In the genomic region with DNA sequence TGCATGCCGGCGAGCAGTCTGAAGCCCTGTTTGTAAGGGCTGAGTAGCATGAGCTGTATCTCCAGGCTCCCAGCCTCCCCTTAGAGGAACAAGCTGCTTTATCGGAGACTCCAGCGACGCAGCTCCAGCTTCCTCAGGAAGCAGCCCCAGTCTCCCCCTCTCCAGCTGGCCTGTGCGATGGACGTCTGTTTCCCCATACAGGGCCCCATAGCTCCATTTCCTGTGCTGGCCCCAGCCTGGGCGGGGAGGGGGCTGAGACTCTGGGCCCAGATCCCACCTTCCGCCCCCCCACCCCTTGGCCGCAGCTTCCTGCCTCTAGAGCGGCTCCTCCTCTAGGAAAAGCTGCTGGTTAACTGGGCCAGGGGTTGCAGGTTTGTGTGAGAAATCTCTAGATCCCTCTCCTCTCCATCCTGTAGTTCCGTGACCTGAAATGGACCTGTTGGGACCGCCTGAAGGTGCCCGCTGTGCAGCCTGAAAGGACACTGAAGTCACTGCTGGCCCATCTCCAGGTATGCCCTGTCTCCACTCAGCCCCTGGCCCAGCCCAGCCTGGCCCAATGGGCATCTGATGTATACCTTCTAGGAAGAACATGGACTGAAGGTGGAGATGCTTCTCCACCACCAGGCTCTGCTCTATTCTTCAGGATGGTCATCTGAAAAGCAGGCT, we compare ENCODE assay signal across 8 mouse cellular contexts. TPM values are rescaled to one million over a fixed set of nuclear protein-coding genes. Genes with fewer than 3 reads are reported as not detected.
A peak's percentile ranks its signal among the peaks of the same experiment; 100 is the strongest.
DNase-seq lines count a peak whose midpoint lies in the region; ATAC-seq lines count a peak whose summit lies in the region.

Gene Gm20661 (plus strand): TSS at position 378 of the 666 bp plus-strand sequence.

- peak; percentile 73 for ATAC-seq in liver, embryonic 16.5 days (ENCODE audit: low read depth)
- ATAC-seq in neural tube, embryonic 11.5 days (ENCODE audit: insufficient read depth, low FRiP score, low TSS enrichment) = no peak

- peak within 1 kb of the TSS; percentile 81 for H3K4me3 ChIP-seq in embryonic facial prominence, embryonic 10.5 days
- peak within 1 kb of the TSS; percentile 91 for H3K4me3 ChIP-seq in liver, embryonic 16.5 days (ENCODE audit: low read depth, low read length)
- peak within 1 kb of the TSS; percentile 66 for H3K4me3 ChIP-seq in neural tube, embryonic 11.5 days (ENCODE audit: low read depth, low read length)

- peaks cover 7% of the 10 kb centered on the region; the same call in 1 of the 2 replicates for H3K36me3 ChIP-seq in embryonic facial prominence, embryonic 10.5 days (replicated peaks)
- peaks cover 57% of the 10 kb centered on the region for H3K36me3 ChIP-seq in liver, embryonic 16.5 days (ENCODE audit: control insufficient read depth, insufficient read depth)
- no peaks in the 10 kb centered on the region; the same call in 1 of the 2 replicates for H3K36me3 ChIP-seq in neural tube, embryonic 11.5 days (ENCODE audit: control insufficient read depth, insufficient read depth, low read length)

- peak within 1 kb of the TSS; percentile 97 for H3K4me2 ChIP-seq in liver, embryonic 16.5 days (ENCODE audit: low read depth, low read length)
- H3K4me2 ChIP-seq in neural tube, embryonic 11.5 days (ENCODE audit: low read depth) = peak within 1 kb of the TSS; percentile 79

- peak; percentile 26 to 49 for DNase-seq in right cerebral cortex, adult 2 months (ENCODE audit: low spot score in 2 of 2)
- no peak for DNase-seq in right cerebral cortex, adult 18-20 months
- DNase-seq in embryonic facial prominence, embryonic 10.5 days (ENCODE audit: low spot score) = peak; percentile 92
- DNase-seq in heart, adult 9 months (ENCODE audit: low spot score in 2 of 2) = peak; percentile 87 to 93
- peak; percentile 72 for DNase-seq in kidney, adult 9 months
- peak; percentile 78 for DNase-seq in neural tube, embryonic 11.5 days (ENCODE audit: low spot score)
- DNase-seq in thymus, postnatal 36 days = peak; percentile 61 to 79

- no peaks in the 10 kb centered on the region for H3K9me3 ChIP-seq in embryonic facial prominence, embryonic 10.5 days
- H3K9me3 ChIP-seq in liver, embryonic 16.5 days (replicated peaks; ENCODE audit: control insufficient read depth, low read length) = no peaks in the 10 kb centered on the region
- no peaks in the 10 kb centered on the region for H3K9me3 ChIP-seq in neural tube, embryonic 11.5 days (ENCODE audit: control insufficient read depth, low read length)

- WGBS in embryonic facial prominence, embryonic 10.5 days = 32% methylated on average over 14 of the region's 14 CpGs
- 16% methylated on average over 14 of the region's 14 CpGs for WGBS in liver, embryonic 16.5 days (ENCODE audit: insufficient replicate concordance)
- 39% methylated on average over 14 of the region's 14 CpGs for WGBS in neural tube, embryonic 11.5 days

- H3K27ac ChIP-seq in embryonic facial prominence, embryonic 10.5 days (replicated peaks) = peak within 1 kb of the TSS; percentile 95
- peak within 1 kb of the TSS; percentile 96 for H3K27ac ChIP-seq in liver, embryonic 16.5 days (ENCODE audit: low read length)
- peak within 1 kb of the TSS; percentile 91 for H3K27ac ChIP-seq in neural tube, embryonic 11.5 days (ENCODE audit: low read depth, low read length)

- peaks cover 12% of the 10 kb centered on the region; the same call in 1 of the 2 replicates for H3K27me3 ChIP-seq in embryonic facial prominence, embryonic 10.5 days (replicated peaks; ENCODE audit: low read depth, poor library complexity, severe bottlenecking)
- H3K27me3 ChIP-seq in liver, embryonic 16.5 days (ENCODE audit: control insufficient read depth, insufficient read depth, low read depth, low read length) = no peaks in the 10 kb centered on the region
- H3K27me3 ChIP-seq in neural tube, embryonic 11.5 days (ENCODE audit: control insufficient read depth, insufficient read depth, low read length) = peaks cover 6% of the 10 kb centered on the region

- H3K9ac ChIP-seq in liver, embryonic 16.5 days (ENCODE audit: low read depth, low read length) = peak within 1 kb of the TSS; percentile 90
- peak within 1 kb of the TSS; percentile 37 for H3K9ac ChIP-seq in neural tube, embryonic 11.5 days (ENCODE audit: low read length)

- peaks cover 92% of the 10 kb centered on the region for H3K4me1 ChIP-seq in embryonic facial prominence, embryonic 10.5 days
- H3K4me1 ChIP-seq in liver, embryonic 16.5 days (ENCODE audit: control insufficient read depth, low read depth, low read length) = peaks cover 70% of the 10 kb centered on the region
- peaks cover 13% of the 10 kb centered on the region for H3K4me1 ChIP-seq in neural tube, embryonic 11.5 days (ENCODE audit: control insufficient read depth, insufficient read depth, low read length)

RNA-seq across cellular contexts. Expression of gene Gm20661, which starts in this region (rescaled TPM):
- polyA plus RNA-seq in embryonic facial prominence, embryonic 10.5 days (2016; fragmentation: Nextera tagmentation; extraction: Ambion mirVana) = 2.9 and 4.4 TPM in 2 replicates
- polyA plus RNA-seq in liver, embryonic 16.5 days (2015; fragmentation: Nextera tagmentation; extraction: Ambion mirVana) = 0.41 and 0.49 TPM in 2 replicates
- 2.9 and 3.5 TPM in 2 replicates for polyA plus RNA-seq in neural tube, embryonic 11.5 days (2014; fragmentation: Nextera tagmentation; extraction: Ambion mirVana)

Comparison
In these comparisons a context has a peak if more than half of its experiments do, and no peak if none do; other contexts are left out.
1. Peak in ATAC-seq, H3K4me3 ChIP-seq, H3K27ac ChIP-seq, H3K9ac ChIP-seq and H3K4me2 ChIP-seq in liver, embryonic 16.5 days; RNA of the gene not detected or under 1 TPM.